Mouse (Mus musculus) lung, embryonic 14.5 days (tissue): ENCODE data around the gene Evc. TPM values are rescaled to one million over a fixed set of nuclear protein-coding genes. Genes with fewer than 3 reads are reported as not detected.

Experiments
- ATAC-seq: fragments of 200-750 bp; cut with Nextera tagmentation; 2 replicates; pipeline ENCODE4 v1.8.0; 2017; ENCODE audit warnings: mild to moderate bottlenecking, moderate TSS enrichment, moderate library complexity; ENCODE audit not compliant: insufficient read depth
- DNase-seq: peaks from one replicate; pipeline ENCODE4 v3.0.0-alpha.2; 2015
- H3K27ac ChIP-seq: fragments of 300-500 bp; sonication (generic); 2 replicates; pipeline ENCODE4 v1.5.1; 2014; ENCODE audit warnings: low read depth, mild to moderate bottlenecking, moderate library complexity
- H3K27me3 ChIP-seq: fragments of 300-500 bp; sonication (generic); 2 replicates; pipeline ENCODE4 v1.6.1; 2014; ENCODE audit warnings: low read length, control low read depth; ENCODE audit not compliant: insufficient read depth
- H3K36me3 ChIP-seq: fragments of 300-500 bp; sonication (generic); 2 replicates; pipeline ENCODE4 v1.6.1; 2014; ENCODE audit warnings: control low read depth; ENCODE audit not compliant: insufficient read depth
- H3K4me1 ChIP-seq: fragments of 300-500 bp; sonication (generic); 2 replicates; pipeline ENCODE4 v1.6.1; 2014; ENCODE audit warnings: antibody characterized with exemption, control low read depth; ENCODE audit not compliant: insufficient read depth
- H3K4me2 ChIP-seq: fragments of 300-500 bp; sonication (generic); 2 replicates; pipeline ENCODE4 v1.6.1; 2014; ENCODE audit warnings: mild to moderate bottlenecking
- H3K4me3 ChIP-seq: fragments of 300-500 bp; sonication (generic); 2 replicates; pipeline ENCODE4 v1.5.1; 2014; ENCODE audit warnings: low read depth, low read length
- H3K9ac ChIP-seq: fragments of 300-500 bp; sonication (generic); 2 replicates; pipeline ENCODE4 v1.6.1; 2014
- H3K9me3 ChIP-seq: fragments of 300-500 bp; sonication (generic); 2 replicates; pipeline ENCODE4 v1.6.1; 2016; ENCODE audit warnings: low read depth, low read length, control low read depth
- CTCF ChIP-seq: IDR thresholded peaks from 2 replicates; pipeline ENCODE4 v1.5.1; 2016; ENCODE audit warnings: antibody characterized with exemption, low read depth
- WGBS: fragments of 180-500 bp; shearing (Covaris S2); extraction: QIAGEN DNeasy Blood & Tissue Kit; methylation state at CpG from one replicate; pipeline ENCODE4 v1.1.7; 2014; 5-methylcytosine and 5-hydroxymethylcytosine counted together
- polyA plus RNA-seq: library from polyadenylated mRNA; unstranded; fragments of >200 nt; fragmentation: Nextera tagmentation; extraction: Ambion mirVana; gene quantifications from 2 replicates; pipeline ENCODE4 v1.2.1, GENCODE M21; 2014

Gene Evc
- polyA plus RNA-seq, 1 experiment from 2014 or later: 20.6 TPM

DNA sequence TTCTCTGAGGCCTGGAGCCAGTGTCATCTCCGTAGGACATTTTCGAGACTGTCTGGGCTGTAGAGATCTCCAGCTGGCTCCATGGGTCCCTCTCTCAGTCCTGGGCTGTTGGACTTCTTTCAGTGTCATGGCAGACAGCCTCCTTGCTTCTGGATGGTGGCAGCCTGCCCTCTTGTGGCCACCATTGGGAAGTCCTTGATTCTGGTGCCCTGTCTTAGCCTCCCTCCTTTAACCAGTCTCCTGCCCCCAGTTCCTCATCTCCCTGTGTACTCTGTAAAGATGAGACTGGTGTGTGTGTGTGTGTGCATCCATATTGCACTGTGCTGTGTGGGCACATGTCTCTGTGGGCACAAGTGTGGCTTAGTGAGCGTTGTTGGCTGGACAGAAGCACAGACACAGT lies 48.3 kb downstream of the Evc start:
- H3K9ac ChIP-seq: no peak overlapping the region
- peak; percentile 82 for TF ChIP-seq CTCF
- 71% methylated on average over 3 of the region's 3 CpGs for WGBS
- no peaks in the 10 kb centered on the region for H3K36me3 ChIP-seq
- DNase-seq (peak; percentile 70), ATAC-seq (peak; percentile 55; the same call in 1 of the 2 replicates)
- H3K4me2 ChIP-seq: no peak overlapping the region
- H3K4me3 ChIP-seq: no peak overlapping the region
- no peak overlapping the region for H3K27ac ChIP-seq
- no peaks in the 10 kb centered on the region for H3K9me3 ChIP-seq
- no peaks in the 10 kb centered on the region for H3K27me3 ChIP-seq
- no peaks in the 10 kb centered on the region for H3K4me1 ChIP-seq

GRCm38 (mm10) chr5:37281021-37281420 lies 55.7 kb downstream of the Evc start:
- H3K4me2 ChIP-seq: no peak overlapping the region
- no peaks in the 10 kb centered on the region for H3K9me3 ChIP-seq
- no peak overlapping the region for H3K4me3 ChIP-seq
- ATAC-seq (no peak), DNase-seq (no peak)
- TF ChIP-seq CTCF: no peak
- no peak overlapping the region for H3K27ac ChIP-seq
- H3K27me3 ChIP-seq: no peaks in the 10 kb centered on the region
- no peaks in the 10 kb centered on the region for H3K36me3 ChIP-seq
- 82% methylated on average over 11 of the region's 11 CpGs for WGBS
- H3K4me1 ChIP-seq: no peaks in the 10 kb centered on the region
- no peak overlapping the region for H3K9ac ChIP-seq

DNA sequence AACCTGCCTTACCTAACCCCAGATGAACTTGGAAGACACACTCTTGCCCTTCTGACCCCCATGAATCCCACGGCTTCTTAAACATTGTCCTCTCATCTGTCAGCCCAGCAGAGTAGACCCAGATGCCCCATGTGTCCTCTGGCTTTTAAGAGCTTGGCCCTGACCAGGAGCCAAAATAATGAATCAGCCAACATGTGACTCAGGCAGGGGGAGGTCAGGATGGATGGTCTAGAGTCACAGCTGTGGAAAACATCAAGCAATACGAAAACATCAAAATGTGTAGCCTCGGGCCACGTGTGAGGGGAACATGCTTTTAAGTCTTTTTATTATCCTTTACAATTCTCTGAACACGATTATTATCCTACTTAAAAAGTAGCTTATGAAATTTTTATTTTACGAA lies 72.9 kb downstream of the Evc start:
- DNase-seq: no peak
- H3K4me1 ChIP-seq: no peaks in the 10 kb centered on the region
- no peak overlapping the region for H3K27ac ChIP-seq
- H3K9ac ChIP-seq: no peak overlapping the region
- H3K27me3 ChIP-seq: no peaks in the 10 kb centered on the region
- no peak for TF ChIP-seq CTCF
- 69% methylated on average over 6 of the region's 6 CpGs for WGBS
- no peaks in the 10 kb centered on the region for H3K9me3 ChIP-seq
- H3K36me3 ChIP-seq: no peaks in the 10 kb centered on the region
- no peak overlapping the region for H3K4me2 ChIP-seq
- no peak for ATAC-seq
- H3K4me3 ChIP-seq: no peak overlapping the region

DNA sequence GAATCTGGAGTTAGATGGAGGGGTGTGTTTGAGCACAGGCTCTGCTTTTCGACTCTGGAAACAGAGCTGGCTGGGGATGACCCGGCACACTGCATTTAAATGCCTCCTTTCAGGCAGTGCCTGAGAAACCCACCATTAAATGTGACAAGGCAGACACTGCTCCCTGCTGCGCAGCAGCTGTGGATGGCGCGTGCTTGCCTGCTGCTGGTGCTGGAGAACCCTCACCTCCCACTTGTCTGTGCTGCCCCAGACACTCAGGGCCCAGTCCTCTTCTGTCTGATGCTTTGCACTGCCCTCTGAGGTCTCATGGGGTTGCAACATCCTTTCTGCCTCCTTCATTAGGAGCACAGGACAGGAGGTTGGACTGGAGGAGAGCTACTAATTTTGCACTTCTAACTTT lies 75.0 kb downstream of the Evc start:
- 56% methylated on average over 5 of the region's 5 CpGs for WGBS
- no peak for DNase-seq
- Histone ChIP-seq H3K27me3 (no peaks in the 10 kb centered on the region), H3K4me3 (no peak overlapping the region), H3K27ac (no peak overlapping the region), H3K36me3 (no peaks in the 10 kb centered on the region), H3K9me3 (no peaks in the 10 kb centered on the region), H3K9ac (no peak overlapping the region), H3K4me2 (no peak overlapping the region), H3K4me1 (no peaks in the 10 kb centered on the region)
- no peak for ATAC-seq
- no peak for TF ChIP-seq CTCF

DNA sequence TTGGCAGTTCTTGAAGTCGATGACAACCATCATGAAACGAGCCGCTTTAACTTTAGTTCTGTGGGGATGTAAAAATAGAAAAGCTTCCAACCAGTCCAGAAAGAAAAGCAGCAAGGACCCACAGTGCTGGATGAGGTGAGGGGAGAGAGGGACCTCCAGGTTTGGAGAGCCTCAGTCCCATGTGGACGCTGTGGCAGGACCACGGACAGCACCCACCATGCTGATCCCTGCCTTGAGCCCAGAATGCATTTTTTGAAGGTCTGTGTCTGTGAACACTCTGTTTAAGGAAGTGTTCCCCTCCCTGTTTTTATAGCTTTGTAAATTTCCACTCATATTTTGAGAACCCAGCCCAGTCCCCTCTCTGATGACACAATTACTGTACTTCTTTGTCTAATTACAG lies 79.5 kb downstream of the Evc start:
- Histone ChIP-seq H3K4me3 (no peak overlapping the region), H3K9ac (no peak overlapping the region), H3K27me3 (no peaks in the 10 kb centered on the region), H3K9me3 (no peaks in the 10 kb centered on the region), H3K36me3 (no peaks in the 10 kb centered on the region), H3K4me1 (no peaks in the 10 kb centered on the region), H3K27ac (no peak overlapping the region), H3K4me2 (no peak overlapping the region)
- no peak for ATAC-seq
- TF ChIP-seq CTCF: no peak
- WGBS: 49% methylated on average over 5 of the region's 5 CpGs
- DNase-seq: peak; percentile 80

DNA sequence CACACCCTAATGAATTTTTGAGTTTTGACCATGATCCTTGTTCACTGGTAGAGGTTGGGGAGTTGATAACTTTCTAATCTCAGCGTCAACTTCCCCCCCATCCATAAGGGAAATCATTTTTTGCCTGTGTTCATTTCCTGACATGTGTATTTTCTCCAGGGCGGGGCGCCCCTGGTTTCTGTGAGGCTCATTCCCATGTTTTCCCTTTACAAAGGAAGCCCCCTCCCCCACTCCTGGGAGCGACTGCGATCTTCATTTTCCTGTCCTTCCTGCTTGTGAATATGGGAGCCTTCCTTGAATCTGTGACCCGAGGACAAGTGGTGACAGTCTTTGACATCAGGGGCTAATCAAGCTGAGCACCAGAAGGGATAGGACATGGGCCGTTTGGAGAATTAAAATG lies 79.9 kb downstream of the Evc start:
- no peak overlapping the region for H3K27ac ChIP-seq
- no peak for TF ChIP-seq CTCF
- H3K27me3 ChIP-seq: no peaks in the 10 kb centered on the region
- peak; percentile 13 for DNase-seq
- H3K36me3 ChIP-seq: no peaks in the 10 kb centered on the region
- H3K4me1 ChIP-seq: no peaks in the 10 kb centered on the region
- 61% methylated on average over 7 of the region's 7 CpGs for WGBS
- H3K9me3 ChIP-seq: no peaks in the 10 kb centered on the region
- H3K4me2 ChIP-seq: no peak overlapping the region
- no peak for ATAC-seq
- no peak overlapping the region for H3K4me3 ChIP-seq
- H3K9ac ChIP-seq: no peak overlapping the region

GRCm38 (mm10) chr5:37254523-37254922 lies 82.2 kb downstream of the Evc start:
- 76% methylated on average over 4 of the region's 4 CpGs for WGBS
- no peaks in the 10 kb centered on the region for H3K9me3 ChIP-seq
- TF ChIP-seq CTCF: no peak
- no peak overlapping the region for H3K27ac ChIP-seq
- no peaks in the 10 kb centered on the region for H3K4me1 ChIP-seq
- ATAC-seq: no peak
- no peak overlapping the region for H3K9ac ChIP-seq
- no peak for DNase-seq
- no peak overlapping the region for H3K4me3 ChIP-seq
- H3K36me3 ChIP-seq: no peaks in the 10 kb centered on the region
- no peaks in the 10 kb centered on the region for H3K27me3 ChIP-seq
- no peak overlapping the region for H3K4me2 ChIP-seq
